Mouse (Mus musculus): ENCODE results near the gene Srsf2. TPM values are rescaled to one million over a fixed set of nuclear protein-coding genes. Genes with fewer than 3 reads are reported as not detected.

The Srsf2 gene
- polyA plus RNA-seq, 1 experiment from 2014 or later = 658 TPM

- Histone ChIP-seq H3K9ac (no peak overlapping the region), H3K4me1 (no peaks in the 10 kb centered on the region; the same call in 1 of the 2 replicates)
Observed at GRCm38 (mm10) chr11:116878454-116878853, 25.6 kb upstream of the Srsf2 start.

GRCm38 (mm10) chr11:116873987-116874386 is 21.1 kb upstream of the Srsf2 start:
- peaks cover 53% of the 10 kb centered on the region for H3K36me3 ChIP-seq
- ATAC-seq (ENCODE audit: insufficient number of reproducible peaks, low FRiP score, low TSS enrichment, low read depth) = peak; percentile 21; the same call in 1 of the 2 replicates
- no peaks in the 10 kb centered on the region for H3K9me3 ChIP-seq
- H3K27me3 ChIP-seq = no peaks in the 10 kb centered on the region
- peak overlapping the region; percentile 18; the same call in 1 of the 2 replicates for H3K27ac ChIP-seq
- H3K4me3 ChIP-seq = no peak overlapping the region
- no peak overlapping the region for H3K4me2 ChIP-seq
- H3K9ac ChIP-seq = no peak overlapping the region
- H3K4me1 ChIP-seq = peaks cover 2% of the 10 kb centered on the region
- WGBS = 65% methylated on average over 20 of the region's 20 CpGs

More at GRCm38 (mm10) chr11:116878454-116878853, 25.6 kb upstream of the Srsf2 start:
- no peak overlapping the region for H3K27ac ChIP-seq
- peaks cover 13% of the 10 kb centered on the region for H3K36me3 ChIP-seq
- H3K27me3 ChIP-seq = no peaks in the 10 kb centered on the region
- H3K4me3 ChIP-seq = no peak overlapping the region
- 74% methylated on average over 8 of the region's 8 CpGs for WGBS
- ATAC-seq (ENCODE audit: insufficient number of reproducible peaks, low FRiP score, low TSS enrichment, low read depth) = no peak
- H3K4me2 ChIP-seq = no peak overlapping the region
- H3K9me3 ChIP-seq = no peaks in the 10 kb centered on the region

- 53% methylated on average over 9 of the region's 9 CpGs for WGBS
- Histone ChIP-seq H3K27ac (no peak overlapping the region), H3K9me3 (no peaks in the 10 kb centered on the region), H3K4me3 (no peak overlapping the region), H3K4me2 (no peak overlapping the region), H3K9ac (no peak overlapping the region), H3K4me1 (peaks cover 2% of the 10 kb centered on the region), H3K36me3 (peaks cover 67% of the 10 kb centered on the region), H3K27me3 (no peaks in the 10 kb centered on the region)
- ATAC-seq (ENCODE audit: insufficient number of reproducible peaks, low FRiP score, low TSS enrichment, low read depth) = no peak
Observed at GRCm38 (mm10) chr11:116871538-116871937, 18.6 kb upstream of the Srsf2 start.

- H3K4me1 ChIP-seq = peaks cover 2% of the 10 kb centered on the region
- peaks cover 84% of the 10 kb centered on the region for H3K36me3 ChIP-seq
- no peak overlapping the region for H3K4me3 ChIP-seq
- 80% methylated on average over 4 of the region's 4 CpGs for WGBS
- no peak overlapping the region for H3K27ac ChIP-seq
- no peaks in the 10 kb centered on the region for H3K9me3 ChIP-seq
- no peak for ATAC-seq (ENCODE audit: insufficient number of reproducible peaks, low FRiP score, low TSS enrichment, low read depth)
- H3K4me2 ChIP-seq = no peak overlapping the region
- no peaks in the 10 kb centered on the region for H3K27me3 ChIP-seq
- no peak overlapping the region for H3K9ac ChIP-seq
Observed at GRCm38 (mm10) chr11:116869641-116870040, 16.7 kb upstream of the Srsf2 start.

- ATAC-seq (ENCODE audit: insufficient number of reproducible peaks, low FRiP score, low TSS enrichment, low read depth) = no peak; the same call in 1 of the 2 replicates
- H3K4me1 ChIP-seq = peaks cover 2% of the 10 kb centered on the region
- no peaks in the 10 kb centered on the region for H3K27me3 ChIP-seq
- H3K36me3 ChIP-seq = peaks cover 84% of the 10 kb centered on the region
- WGBS = 76% methylated on average over 8 of the region's 8 CpGs
- no peak overlapping the region for H3K9ac ChIP-seq
- no peaks in the 10 kb centered on the region for H3K9me3 ChIP-seq
- no peak overlapping the region for H3K4me3 ChIP-seq
- no peak overlapping the region for H3K4me2 ChIP-seq
- no peak overlapping the region for H3K27ac ChIP-seq
Observed at GRCm38 (mm10) chr11:116869223-116869622, 16.3 kb upstream of the Srsf2 start.

GRCm38 (mm10) chr11:116868129-116868528 is 15.2 kb upstream of the Srsf2 start:
- Histone ChIP-seq H3K4me1 (peaks cover 2% of the 10 kb centered on the region; the same call in 1 of the 2 replicates), H3K4me3 (no peak overlapping the region), H3K9me3 (no peaks in the 10 kb centered on the region), H3K4me2 (no peak overlapping the region), H3K27ac (no peak overlapping the region), H3K36me3 (peaks cover 82% of the 10 kb centered on the region), H3K9ac (no peak overlapping the region), H3K27me3 (no peaks in the 10 kb centered on the region)
- no peak for ATAC-seq (ENCODE audit: insufficient number of reproducible peaks, low FRiP score, low TSS enrichment, low read depth)
- WGBS = 59% methylated on average over 3 of the region's 3 CpGs

- no peak overlapping the region for H3K4me3 ChIP-seq
- H3K4me2 ChIP-seq = no peak overlapping the region
- no peak overlapping the region for H3K9ac ChIP-seq
- no peak overlapping the region for H3K27ac ChIP-seq
- no peaks in the 10 kb centered on the region for H3K27me3 ChIP-seq
- WGBS = 76% methylated on average over 12 of the region's 12 CpGs
- H3K4me1 ChIP-seq = peaks cover 2% of the 10 kb centered on the region; the same call in 1 of the 2 replicates
- ATAC-seq (ENCODE audit: insufficient number of reproducible peaks, low FRiP score, low TSS enrichment, low read depth) = no peak
- H3K9me3 ChIP-seq = no peaks in the 10 kb centered on the region
- H3K36me3 ChIP-seq = peaks cover 84% of the 10 kb centered on the region
Observed at GRCm38 (mm10) chr11:116865945-116866585, 13.2 kb upstream of the Srsf2 start.

- 74% methylated on average over 10 of the region's 10 CpGs for WGBS
- H3K27me3 ChIP-seq = no peaks in the 10 kb centered on the region
- ATAC-seq (ENCODE audit: insufficient number of reproducible peaks, low FRiP score, low TSS enrichment, low read depth) = no peak
- H3K4me1 ChIP-seq = no peaks in the 10 kb centered on the region
- H3K9me3 ChIP-seq = no peaks in the 10 kb centered on the region
- H3K4me3 ChIP-seq = no peak overlapping the region
- no peak overlapping the region for H3K9ac ChIP-seq
- H3K27ac ChIP-seq = no peak overlapping the region
- no peak overlapping the region for H3K4me2 ChIP-seq
- peaks cover 86% of the 10 kb centered on the region for H3K36me3 ChIP-seq
Observed at GRCm38 (mm10) chr11:116864444-116864843, 11.6 kb upstream of the Srsf2 start.

- 45% methylated on average over 12 of the region's 12 CpGs for WGBS
- Histone ChIP-seq H3K4me2 (no peak overlapping the region), H3K9ac (no peak overlapping the region), H3K27ac (no peak overlapping the region), H3K4me3 (no peak overlapping the region), H3K4me1 (peaks cover 12% of the 10 kb centered on the region), H3K36me3 (peaks cover 52% of the 10 kb centered on the region), H3K27me3 (no peaks in the 10 kb centered on the region), H3K9me3 (no peaks in the 10 kb centered on the region)
- ATAC-seq (ENCODE audit: insufficient number of reproducible peaks, low FRiP score, low TSS enrichment, low read depth) = no peak
Observed at GRCm38 (mm10) chr11:116857183-116857850, 4.4 kb upstream of the Srsf2 start.

GRCm38 (mm10) chr11:116854279-116854678 is 1.4 kb upstream of the Srsf2 start:
- peaks cover 35% of the 10 kb centered on the region for H3K36me3 ChIP-seq
- WGBS = 27% methylated on average over 10 of the region's 10 CpGs
- no peaks in the 10 kb centered on the region for H3K27me3 ChIP-seq
- no peak for ATAC-seq (ENCODE audit: insufficient number of reproducible peaks, low FRiP score, low TSS enrichment, low read depth)
- peak overlapping the region; percentile 99; the same call in 1 of the 2 replicates for H3K27ac ChIP-seq
- peak overlapping the region; percentile 48 for H3K4me2 ChIP-seq
- peaks cover 19% of the 10 kb centered on the region for H3K4me1 ChIP-seq
- H3K9ac ChIP-seq = peak overlapping the region; percentile 77
- peak overlapping the region; percentile 98 for H3K4me3 ChIP-seq
- H3K9me3 ChIP-seq = no peaks in the 10 kb centered on the region

- peak overlapping the region; percentile 98 for H3K4me3 ChIP-seq
- ATAC-seq (ENCODE audit: insufficient number of reproducible peaks, low FRiP score, low TSS enrichment, low read depth) = peak; percentile 90
- WGBS = under 1% methylated on average over 36 of the region's 36 CpGs
- H3K27me3 ChIP-seq = no peaks in the 10 kb centered on the region
- H3K4me1 ChIP-seq = peaks cover 19% of the 10 kb centered on the region
- peak overlapping the region; percentile 99 for H3K27ac ChIP-seq
- no peaks in the 10 kb centered on the region for H3K9me3 ChIP-seq
- H3K4me2 ChIP-seq = peak overlapping the region; percentile 48
- H3K36me3 ChIP-seq = peaks cover 33% of the 10 kb centered on the region
- peak overlapping the region; percentile 77 for H3K9ac ChIP-seq
Observed at GRCm38 (mm10) chr11:116853512-116853928, 626 bp upstream of the Srsf2 start.

GRCm38 (mm10) chr11:116852291-116852890 is 503 bp downstream of the Srsf2 start, which contains the start of gene Mfsd11:
Mfsd11 (plus strand) TSS chr11:116852440.
- peak; percentile 23; the same call in 1 of the 2 replicates for ATAC-seq (ENCODE audit: insufficient number of reproducible peaks, low FRiP score, low TSS enrichment, low read depth)

More at GRCm38 (mm10) chr11:116852291-116852890, 503 bp downstream of the Srsf2 start, which contains the start of gene Mfsd11:
- Histone ChIP-seq H3K27ac (peak within 1 kb of the TSS; percentile 99), H3K4me1 (peaks cover 19% of the 10 kb centered on the region), H3K9me3 (no peaks in the 10 kb centered on the region), H3K4me3 (peak within 1 kb of the TSS; percentile 98), H3K36me3 (peaks cover 39% of the 10 kb centered on the region), H3K4me2 (peak within 1 kb of the TSS; percentile 68), H3K27me3 (no peaks in the 10 kb centered on the region), H3K9ac (peak within 1 kb of the TSS; percentile 95)
- WGBS = under 1% methylated on average over 84 of the region's 91 CpGs
